ENCODE assay signal across 17 mouse cellular contexts in the genomic region with DNA sequence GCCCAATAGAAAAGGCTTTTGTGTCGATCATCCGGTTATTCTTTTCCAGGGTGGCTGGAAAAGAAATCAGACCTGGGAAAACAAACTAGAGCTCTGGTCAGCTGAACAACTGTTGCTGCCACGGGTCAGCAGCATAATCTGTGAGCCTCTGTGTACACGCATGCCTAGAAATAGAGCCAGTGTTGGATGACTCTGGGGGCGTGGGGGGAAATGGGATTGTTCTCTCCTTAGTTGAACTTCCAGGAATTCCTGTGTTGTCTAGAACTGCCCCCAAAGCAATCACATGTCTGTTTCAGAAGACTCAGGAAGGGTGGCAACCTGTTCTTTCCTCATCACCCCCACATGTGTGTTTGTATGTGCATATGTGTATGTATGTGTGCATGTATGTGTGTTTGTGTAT.
DNase-seq lines count a peak whose midpoint lies in the region; ATAC-seq lines count a peak whose summit lies in the region.
"Had no signal": no experiment of that assay in that cellular context is flagged by ENCODE, and none has a peak within 500 bp of the region (broad histone marks: within the 10 kb centered on the region; RNA-seq: fewer than 3 reads in every experiment).

No protein-coding gene starts in this region.

- intact Hi-C loops in heart, postnatal 14 days (cut with DNase I), result no loop called here

- H3K4me2 ChIP-seq in lung, embryonic 16.5 days (ENCODE audit: low read depth, low read length), result no peak overlapping the region
- H3K4me2 ChIP-seq in forebrain, embryonic 14.5 days (ENCODE audit: low read length), result no peak overlapping the region
- H3K4me2 ChIP-seq: heart, embryonic 15.5 days; lung, embryonic 14.5 days; midbrain, embryonic 13.5 days had no signal

- H3K4me1 ChIP-seq in heart, embryonic 10.5 days, result peaks cover 16% of the 10 kb centered on the region; the same call in 1 of the 2 replicates
- no peaks in the 10 kb centered on the region for H3K4me1 ChIP-seq in lung, embryonic 16.5 days (replicated peaks; ENCODE audit: control insufficient read depth, insufficient read depth, low read length)
- H3K4me1 ChIP-seq in forebrain, embryonic 14.5 days (ENCODE audit: control insufficient read depth, insufficient read depth, low read length), result no peaks in the 10 kb centered on the region

- H3K27ac ChIP-seq in heart, embryonic 10.5 days, result no peak overlapping the region
- no peak overlapping the region for H3K27ac ChIP-seq in lung, embryonic 16.5 days (ENCODE audit: low read length)
- no peak overlapping the region for H3K27ac ChIP-seq in forebrain, embryonic 14.5 days (ENCODE audit: low read depth, low read length)
- H3K27ac ChIP-seq: heart, embryonic 15.5 days; layer of hippocampus, adult 2 months; midbrain, embryonic 13.5 days had no signal

- H3K9ac ChIP-seq in lung, embryonic 16.5 days (ENCODE audit: low read length), result no peak overlapping the region
- H3K9ac ChIP-seq in forebrain, embryonic 14.5 days (ENCODE audit: low read length), result no peak overlapping the region
- H3K9ac ChIP-seq: heart, embryonic 15.5 days; lung, embryonic 14.5 days; midbrain, embryonic 13.5 days had no signal

- no peaks in the 10 kb centered on the region for H3K36me3 ChIP-seq in heart, embryonic 10.5 days
- no peaks in the 10 kb centered on the region for H3K36me3 ChIP-seq in lung, embryonic 16.5 days (ENCODE audit: control insufficient read depth, insufficient read depth, low read length)
- no peaks in the 10 kb centered on the region for H3K36me3 ChIP-seq in forebrain, embryonic 14.5 days (ENCODE audit: control insufficient read depth, insufficient read depth, low read length)
- H3K36me3 ChIP-seq: heart, embryonic 15.5 days; midbrain, embryonic 13.5 days had no signal

- no peaks in the 10 kb centered on the region for H3K27me3 ChIP-seq in heart, embryonic 10.5 days (ENCODE audit: insufficient read depth, poor library complexity, severe bottlenecking)
- H3K27me3 ChIP-seq in lung, embryonic 16.5 days (ENCODE audit: control insufficient read depth, insufficient read depth, low read depth, low read length), result no peaks in the 10 kb centered on the region
- H3K27me3 ChIP-seq in forebrain, embryonic 14.5 days (replicated peaks; ENCODE audit: control insufficient read depth, insufficient read depth, low read length), result no peaks in the 10 kb centered on the region
- H3K27me3 ChIP-seq: heart, embryonic 15.5 days; midbrain, embryonic 13.5 days had no signal

- H3K9me3 ChIP-seq in heart, embryonic 10.5 days, result no peaks in the 10 kb centered on the region
- no peaks in the 10 kb centered on the region for H3K9me3 ChIP-seq in lung, embryonic 16.5 days (ENCODE audit: control insufficient read depth, low read length)
- no peaks in the 10 kb centered on the region for H3K9me3 ChIP-seq in forebrain, embryonic 14.5 days (replicated peaks; ENCODE audit: control insufficient read depth, low read length)
- H3K9me3 ChIP-seq: heart, embryonic 15.5 days; midbrain, embryonic 13.5 days had no signal

- H3K4me3 ChIP-seq in heart, embryonic 10.5 days, result no peak overlapping the region
- H3K4me3 ChIP-seq in lung, embryonic 16.5 days (ENCODE audit: low read length), result no peak overlapping the region
- H3K4me3 ChIP-seq in forebrain, embryonic 14.5 days (ENCODE audit: low read depth, low read length), result no peak overlapping the region
- H3K4me3 ChIP-seq: heart, embryonic 15.5 days; layer of hippocampus, adult 2 months; midbrain, embryonic 13.5 days had no signal

- 71% methylated on average over 5 of the region's 5 CpGs for WGBS in heart, embryonic 10.5 days
- 56% methylated on average over 5 of the region's 5 CpGs for WGBS in lung, embryonic 16.5 days
- WGBS in forebrain, embryonic 14.5 days, result 65% methylated on average over 5 of the region's 5 CpGs

- ATAC-seq in lung, embryonic 16.5 days (ENCODE audit: low read depth), result 0 out of 2 replicates have a peak, but pooled peaks have one; percentile 40
- ATAC-seq in forebrain, embryonic 14.5 days, result no peak
- ATAC-seq: activated CD4-positive, CD25-positive, alpha-beta regulatory T cell, adult 4 months; CD4-positive, CD25-positive, alpha-beta regulatory T cell, adult 4 months; midbrain, embryonic 13.5 days had no signal

- peak; percentile 61 to 88 for DNase-seq in heart, adult 18-20 months
- no peak for DNase-seq in heart, embryonic 10.5 days (ENCODE audit: low spot score)
- DNase-seq in heart, adult 8-10 months (ENCODE audit: low spot score), result peak; percentile 80
- peak; percentile 55 to 58 for DNase-seq in heart, postnatal 14 days
- no peak for DNase-seq in right cerebral cortex, postnatal 36 days (ENCODE audit: low spot score in 2 of 2)
- no peak for DNase-seq in neural tube, embryonic 10.5 days (ENCODE audit: extremely low spot score, low spot score)
- DNase-seq in forebrain, embryonic 14.5 days (ENCODE audit: low spot score), result no peak
- DNase-seq: cerebellum, postnatal 10 days; lung, embryonic 14.5 days; right cerebral cortex, postnatal 25 days; thymus, adult 2 months had no signal

Comparison
In these comparisons a context has a peak if more than half of its experiments do, and no peak if none do; other contexts are left out.
1. DNase-seq: peak in heart, adult 18-20 months (2 of 2), heart, adult 8-10 months (single experiment) and heart, postnatal 14 days (2 of 2); none in heart, embryonic 10.5 days (single experiment), right cerebral cortex, postnatal 36 days (0 of 2), neural tube, embryonic 10.5 days (single experiment) and forebrain, embryonic 14.5 days (single experiment).